Mouse (Mus musculus): ENCODE results near the gene Kdelr1. TPM values are rescaled to one million over a fixed set of nuclear protein-coding genes. Genes with fewer than 3 reads are reported as not detected.
A peak's percentile ranks its signal among the peaks of the same experiment; 100 is the strongest.

Kdelr1 gene
- polyA plus RNA-seq, 1 experiment: 132 TPM

DNA sequence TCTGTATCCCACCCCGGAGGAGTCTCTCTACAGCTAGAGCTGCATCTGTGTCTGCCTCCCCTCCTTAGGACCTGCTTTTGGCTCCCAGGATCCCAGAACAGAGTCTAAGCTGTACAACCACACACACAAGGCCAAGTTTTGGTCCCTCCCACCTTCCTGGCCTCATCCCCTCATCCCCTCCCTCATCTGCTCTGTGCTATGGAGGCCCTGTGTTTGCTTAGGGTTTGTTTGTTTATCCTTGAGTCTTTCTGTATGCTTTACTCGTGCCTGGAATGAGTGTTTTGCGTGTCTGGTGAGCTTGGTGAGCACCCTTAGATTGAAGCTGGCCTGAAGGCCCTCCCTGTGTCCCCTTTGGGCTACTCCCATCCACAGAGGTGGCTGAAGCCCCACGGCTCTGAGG, 13.6 kb upstream of the Kdelr1 start:
- Histone ChIP-seq H3K4me2 (ENCODE audit: low read depth) (no peak overlapping the region), H3K36me3 (ENCODE audit: control insufficient read depth, insufficient read depth) (no peaks in the 10 kb centered on the region), H3ac (ENCODE audit: control insufficient read depth, insufficient read length) (no peak overlapping the region), H3K27me3 (ENCODE audit: control insufficient read depth, insufficient read depth, insufficient read length) (no peaks in the 10 kb centered on the region), H3K79me2 (ENCODE audit: control insufficient read depth, insufficient read depth) (no peaks in the 10 kb centered on the region), H3K4me3 (no peak overlapping the region)
- TF ChIP-seq TCF3 (IDR thresholded peaks at IDR 0.05; ENCODE audit: insufficient read length, low read depth) (no peak), MAX (IDR thresholded peaks at IDR 0.05; ENCODE audit: low read depth) (no peak), POLR2AphosphoS2 (IDR thresholded peaks at IDR 0.05; ENCODE audit: insufficient read length, low read depth) (no peak), E2F4 (IDR thresholded peaks at IDR 0.05; ENCODE audit: insufficient read depth) (no peak), REST (IDR thresholded peaks at IDR 0.05; ENCODE audit: insufficient read depth, insufficient read length) (no peak), TCF12 (IDR thresholded peaks at IDR 0.05; ENCODE audit: insufficient read depth, poor library complexity, severe bottlenecking) (no peak), USF1 (IDR thresholded peaks at IDR 0.05; ENCODE audit: low read depth) (no peak), SRF (IDR thresholded peaks at IDR 0.05; ENCODE audit: control insufficient read depth, insufficient read length, low read depth) (no peak), POLR2A (IDR thresholded peaks at IDR 0.05; ENCODE audit: insufficient read length, low read depth) (no peak), CEBPB (IDR thresholded peaks at IDR 0.05; ENCODE audit: insufficient read depth, poor library complexity, severe bottlenecking) (no peak), MYOG (IDR thresholded peaks at IDR 0.05; ENCODE audit: control insufficient read depth in 1 of 3, insufficient read depth in 1 of 3, insufficient read length in 2 of 3, low read depth in 2 of 3) (no peak), MYOD1 (IDR thresholded peaks at IDR 0.05; ENCODE audit: control insufficient read depth in 1 of 3, insufficient read length in 2 of 3, low read depth in 2 of 3) (no peak)

- no peaks in the 10 kb centered on the region for H3K36me3 ChIP-seq (ENCODE audit: control insufficient read depth, insufficient read depth)
- TF ChIP-seq REST (IDR thresholded peaks at IDR 0.05; ENCODE audit: insufficient read depth, insufficient read length): no peak
- TF ChIP-seq TCF12 (IDR thresholded peaks at IDR 0.05; ENCODE audit: insufficient read depth, poor library complexity, severe bottlenecking): no peak
- TF ChIP-seq CEBPB (IDR thresholded peaks at IDR 0.05; ENCODE audit: insufficient read depth, poor library complexity, severe bottlenecking): no peak
- TF ChIP-seq POLR2AphosphoS2 (IDR thresholded peaks at IDR 0.05; ENCODE audit: insufficient read length, low read depth): no peak
- no peak for TF ChIP-seq MYOD1 (IDR thresholded peaks at IDR 0.05; ENCODE audit: control insufficient read depth in 1 of 3, insufficient read length in 2 of 3, low read depth in 2 of 3)
- TF ChIP-seq POLR2A (IDR thresholded peaks at IDR 0.05; ENCODE audit: insufficient read length, low read depth): no peak
- TF ChIP-seq USF1 (IDR thresholded peaks at IDR 0.05; ENCODE audit: low read depth): no peak
- H3K79me2 ChIP-seq (ENCODE audit: control insufficient read depth, insufficient read depth): no peaks in the 10 kb centered on the region
- no peak overlapping the region for H3K4me2 ChIP-seq (ENCODE audit: low read depth)
- no peaks in the 10 kb centered on the region for H3K27me3 ChIP-seq (ENCODE audit: control insufficient read depth, insufficient read depth, insufficient read length)
- no peak overlapping the region for H3K4me3 ChIP-seq
- H3ac ChIP-seq (ENCODE audit: control insufficient read depth, insufficient read length): no peak overlapping the region
Measured at GRCm38 (mm10) chr7:45862804-45863203, 9.8 kb upstream of the Kdelr1 start.

DNA sequence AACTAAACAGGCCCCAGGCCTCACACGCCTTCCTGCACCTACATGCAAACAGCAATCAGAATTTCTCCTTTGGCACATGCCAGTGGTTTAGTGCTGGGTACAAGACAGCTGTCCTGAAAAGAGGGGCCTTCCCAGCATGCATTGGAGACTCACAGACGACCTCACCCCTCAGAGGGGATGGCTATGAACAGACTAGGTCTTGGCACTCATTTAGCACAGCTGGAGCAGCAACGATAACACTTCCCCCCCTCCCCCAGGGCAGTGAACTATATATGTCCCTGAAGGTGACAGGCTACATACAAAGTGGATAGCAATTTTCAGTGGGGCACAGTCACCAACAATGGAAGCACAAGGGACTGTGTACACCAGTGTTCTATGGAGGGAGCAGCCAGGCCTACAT, 8.1 kb upstream of the Kdelr1 start:
- Histone ChIP-seq H3K4me3 (no peak overlapping the region), H3K27me3 (ENCODE audit: control insufficient read depth, insufficient read depth, insufficient read length) (no peaks in the 10 kb centered on the region), H3K36me3 (ENCODE audit: control insufficient read depth, insufficient read depth) (no peaks in the 10 kb centered on the region), H3ac (ENCODE audit: control insufficient read depth, insufficient read length) (no peak overlapping the region), H3K4me2 (ENCODE audit: low read depth) (no peak overlapping the region), H3K79me2 (ENCODE audit: control insufficient read depth, insufficient read depth) (no peaks in the 10 kb centered on the region)
- TF ChIP-seq MYOD1 (IDR thresholded peaks at IDR 0.05; ENCODE audit: control insufficient read depth in 1 of 3, insufficient read length in 2 of 3, low read depth in 2 of 3) (no peak), REST (IDR thresholded peaks at IDR 0.05; ENCODE audit: insufficient read depth, insufficient read length) (no peak), E2F4 (IDR thresholded peaks at IDR 0.05; ENCODE audit: insufficient read depth) (no peak), SRF (IDR thresholded peaks at IDR 0.05; ENCODE audit: control insufficient read depth, insufficient read length, low read depth) (no peak), POLR2AphosphoS2 (IDR thresholded peaks at IDR 0.05; ENCODE audit: insufficient read length, low read depth) (no peak), USF1 (IDR thresholded peaks at IDR 0.05; ENCODE audit: low read depth) (no peak), TCF12 (IDR thresholded peaks at IDR 0.05; ENCODE audit: insufficient read depth, poor library complexity, severe bottlenecking) (no peak), MAX (IDR thresholded peaks at IDR 0.05; ENCODE audit: low read depth) (no peak)

GRCm38 (mm10) chr7:45865925-45866910, 6.4 kb upstream of the Kdelr1 start:
- H3K36me3 ChIP-seq (ENCODE audit: control insufficient read depth, insufficient read depth): no peaks in the 10 kb centered on the region
- H3K4me3 ChIP-seq: peak overlapping the region; percentile 45
- peaks cover 11% of the 10 kb centered on the region for H3K27me3 ChIP-seq (ENCODE audit: control insufficient read depth, insufficient read depth, insufficient read length)
- H3K4me2 ChIP-seq (ENCODE audit: low read depth): peak overlapping the region; percentile 72
- TF ChIP-seq USF1 (IDR thresholded peaks at IDR 0.05; ENCODE audit: low read depth): no peak
- TF ChIP-seq E2F4 (IDR thresholded peaks at IDR 0.05; ENCODE audit: insufficient read depth): no peak
- no peak for TF ChIP-seq SRF (IDR thresholded peaks at IDR 0.05; ENCODE audit: control insufficient read depth, insufficient read length, low read depth)
- TF ChIP-seq POLR2AphosphoS2 (IDR thresholded peaks at IDR 0.05; ENCODE audit: insufficient read length, low read depth): peak; percentile 87
- TF ChIP-seq MYOG (IDR thresholded peaks at IDR 0.05; ENCODE audit: control insufficient read depth in 1 of 3, insufficient read depth in 1 of 3, insufficient read length in 2 of 3, low read depth in 2 of 3): peak in 2 of 3 experiments; percentile 5 to 7
- TF ChIP-seq MYOD1 (IDR thresholded peaks at IDR 0.05; ENCODE audit: control insufficient read depth in 1 of 3, insufficient read length in 2 of 3, low read depth in 2 of 3): peak in 1 of 3 experiments; percentile 51
- TF ChIP-seq CEBPB (IDR thresholded peaks at IDR 0.05; ENCODE audit: insufficient read depth, poor library complexity, severe bottlenecking): no peak
- peak; percentile 97 for TF ChIP-seq POLR2A (IDR thresholded peaks at IDR 0.05; ENCODE audit: insufficient read length, low read depth)
- no peaks in the 10 kb centered on the region for H3K79me2 ChIP-seq (ENCODE audit: control insufficient read depth, insufficient read depth)
- peak overlapping the region; percentile 78 for H3ac ChIP-seq (ENCODE audit: control insufficient read depth, insufficient read length)

Measured in myocyte (in vitro differentiated cells).